Mouse (Mus musculus): ENCODE data around the gene Nfkbib. TPM values are rescaled to one million over a fixed set of nuclear protein-coding genes. Genes with fewer than 3 reads are reported as not detected.

The Nfkbib gene
- total RNA-seq (2021) = 10 to 100 TPM; 21.2 to 21.3 TPM
- long read RNA-seq, experiment 1, transcript Nfkbib-202 (6 exons, 1,243 nt) = major isoform, 29 of 38 reads
- long read RNA-seq, experiment 1, partial matches to known transcripts = 9 of 38 reads
- long read RNA-seq, experiment 1, other reads (novel, unspliced or antisense) = 0 of 38 reads
- long read RNA-seq, experiment 2, transcript Nfkbib-202 (6 exons, 1,243 nt) = major isoform, 35 of 41 reads
- long read RNA-seq, experiment 2, partial matches to known transcripts = 6 of 41 reads
- long read RNA-seq, experiment 2, other reads (novel, unspliced or antisense) = 0 of 41 reads

DNA sequence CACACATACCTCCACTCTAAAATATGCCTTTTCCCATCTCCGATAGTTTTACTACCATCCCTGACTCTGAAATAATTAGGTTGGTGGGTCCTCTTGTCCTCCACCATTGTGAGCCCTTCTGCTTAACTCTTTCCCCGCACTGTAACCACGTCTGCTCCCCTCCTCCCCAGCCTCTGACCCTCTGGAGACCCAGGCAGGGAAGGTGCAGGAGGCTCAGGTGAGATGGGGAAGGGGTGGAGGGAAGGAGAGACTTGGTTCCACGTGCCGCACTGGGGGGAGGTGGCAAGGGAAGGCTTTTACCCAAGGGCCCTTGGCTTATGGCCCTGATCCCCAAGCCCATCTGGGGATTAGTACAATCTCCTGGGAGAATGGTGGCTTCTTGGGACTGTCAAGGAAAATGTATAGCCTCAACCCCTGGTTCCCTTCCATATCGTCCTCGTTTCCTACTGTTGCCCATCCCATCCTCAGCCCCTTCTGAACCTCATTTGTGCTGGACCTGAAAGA lies at the start of gene Nfkbib:
Gene Nfkbib (minus strand): TSS at position 51 of the 504 bp plus-strand sequence.
- DNase-seq = no peak
- intact Hi-C loops (cut with DNase I; ENCODE audit: low total_unique reads) = no loop called here

DNA sequence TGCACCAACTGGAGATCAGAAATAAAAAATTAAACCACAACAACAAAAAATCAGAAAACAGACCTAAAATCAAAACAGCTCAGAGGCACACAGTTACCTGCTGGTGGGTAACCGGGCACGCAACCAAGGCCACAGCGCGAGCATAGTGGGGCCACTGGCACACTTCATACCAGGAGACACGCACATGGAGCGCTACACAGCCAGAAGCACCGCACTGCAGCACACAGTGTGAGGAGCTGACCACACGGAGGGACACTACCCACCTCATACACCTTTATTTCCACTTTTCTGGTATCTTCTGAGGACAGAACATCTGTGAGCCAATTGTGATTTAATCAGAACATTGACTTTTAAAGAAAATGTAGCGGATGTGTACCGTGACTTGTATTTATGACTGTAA lies 49.6 kb upstream of the Nfkbib start:
- DNase-seq = no peak
- intact Hi-C loops (cut with DNase I; ENCODE audit: low total_unique reads) = no loop called here

DNA sequence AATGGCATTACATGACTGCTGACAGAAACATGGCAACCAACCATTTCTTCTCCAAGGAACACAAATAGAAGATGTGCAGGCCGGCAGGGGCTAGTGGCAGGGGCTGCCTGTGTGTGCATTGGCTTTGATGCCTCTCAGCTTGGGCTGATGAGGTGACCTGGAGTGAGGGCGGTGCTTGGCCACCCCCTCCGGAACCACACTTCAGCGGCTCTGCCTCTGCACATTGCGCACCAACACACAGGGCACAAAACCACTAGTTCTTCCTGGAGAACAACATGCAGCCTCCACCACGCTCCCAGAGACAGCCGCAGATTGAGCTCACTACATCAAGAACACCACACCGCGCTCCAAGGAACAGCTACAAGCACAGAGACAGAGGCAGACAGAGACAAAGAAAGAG lies 48.9 kb upstream of the Nfkbib start:
- intact Hi-C loops (cut with DNase I; ENCODE audit: low total_unique reads) = no loop called here
- no peak for DNase-seq

DNA sequence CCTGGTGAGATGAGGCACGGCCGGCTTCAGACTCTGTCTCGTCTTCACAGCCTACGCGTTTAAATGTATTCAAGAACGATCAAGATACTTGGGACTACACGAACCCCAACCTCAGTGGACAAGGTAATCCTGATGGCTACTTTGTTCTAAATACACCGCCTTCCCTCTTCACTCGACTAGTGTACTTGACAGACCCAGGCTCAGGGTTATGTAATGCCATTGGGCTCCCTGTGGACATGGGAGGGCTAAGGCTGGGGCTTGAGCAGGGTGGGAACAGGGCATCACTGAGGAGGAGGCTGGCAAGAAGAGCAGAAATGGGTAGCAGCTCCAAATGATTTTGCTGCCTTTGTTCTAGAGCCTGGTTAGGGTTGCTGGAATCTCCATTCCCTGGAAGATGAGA lies 47.9 kb upstream of the Nfkbib start:
- DNase-seq = no peak
- intact Hi-C loops (cut with DNase I; ENCODE audit: low total_unique reads) = no loop called here

DNA sequence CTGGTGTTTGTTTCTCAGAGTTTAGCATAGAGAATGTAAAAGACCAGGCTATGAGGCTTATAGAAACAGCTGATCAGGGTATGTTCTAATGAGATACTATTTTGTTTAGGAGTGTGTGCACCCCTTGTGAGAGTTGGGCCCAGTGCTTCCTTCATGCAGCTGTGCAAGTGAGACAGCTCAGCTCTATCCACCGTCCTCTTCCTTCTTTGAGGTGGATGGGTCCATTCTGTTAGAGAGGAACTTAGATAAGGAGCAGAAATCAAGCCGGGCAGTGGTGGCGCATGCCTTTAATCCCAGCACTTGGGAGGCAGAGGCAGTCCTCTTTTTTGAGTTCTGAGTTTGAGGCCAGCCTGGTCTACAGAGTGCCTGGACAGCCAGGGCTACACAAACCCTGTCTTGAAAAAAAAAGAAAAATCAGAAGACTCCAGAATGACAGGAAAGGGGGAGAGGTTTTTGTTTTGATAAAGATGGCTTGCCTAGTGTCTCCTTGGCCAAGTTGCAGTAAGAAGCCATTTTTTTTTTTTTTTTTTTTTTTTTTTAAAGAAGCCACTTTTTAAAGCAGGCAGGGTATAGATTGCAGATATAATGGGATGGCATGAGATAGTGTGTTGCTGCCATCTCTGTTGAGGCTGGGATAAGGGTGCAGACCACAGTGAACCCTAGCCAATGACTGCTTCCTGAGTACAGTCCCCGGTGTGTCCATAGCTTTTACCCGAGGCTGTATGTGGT lies 47.2 kb upstream of the Nfkbib start:
- intact Hi-C loops (cut with DNase I; ENCODE audit: low total_unique reads) = no loop called here
- no peak for DNase-seq

DNA sequence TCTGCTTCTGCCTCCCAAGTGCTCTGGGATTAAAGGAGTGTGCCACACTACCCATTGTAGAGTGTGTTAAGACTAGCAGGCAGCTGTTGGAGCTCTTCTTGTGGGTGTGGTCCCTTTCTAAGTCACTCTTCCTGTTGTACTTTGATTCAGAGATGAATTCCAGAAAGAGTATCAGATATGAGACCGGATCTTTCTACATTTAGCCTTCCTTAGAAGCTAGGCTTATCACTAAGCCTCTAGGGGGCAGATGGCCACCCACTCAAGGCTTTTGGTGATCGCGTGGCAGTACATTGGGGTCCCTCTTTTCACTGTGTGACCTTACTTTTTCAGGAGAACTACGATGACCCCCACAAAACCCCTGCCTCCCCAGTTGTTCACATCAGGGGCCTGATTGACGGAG lies 45.6 kb upstream of the Nfkbib start:
- no peak for DNase-seq
- intact Hi-C loops (cut with DNase I; ENCODE audit: low total_unique reads) = no loop called here

DNA sequence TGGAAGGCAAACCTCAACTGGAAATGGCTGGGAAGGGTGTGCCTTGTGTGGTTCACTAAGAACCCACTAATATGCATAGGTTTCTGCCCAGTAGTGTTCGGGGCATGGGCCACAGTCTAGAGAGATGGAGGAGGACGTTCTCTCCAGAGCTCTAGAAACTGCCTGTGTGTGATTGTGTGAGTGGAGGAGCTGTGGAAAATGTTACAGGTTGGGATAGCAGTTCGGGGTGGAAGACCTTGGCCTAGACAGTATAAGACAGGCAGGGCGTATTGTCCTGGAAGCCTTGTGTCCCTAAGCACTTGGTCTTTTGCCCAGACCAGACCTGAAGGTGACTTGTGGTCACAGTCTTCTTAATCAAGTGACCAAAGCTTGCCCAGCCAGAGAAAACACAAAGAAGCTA lies 45.1 kb upstream of the Nfkbib start:
- intact Hi-C loops (cut with DNase I; ENCODE audit: low total_unique reads) = no loop called here
- no peak for DNase-seq

DNA sequence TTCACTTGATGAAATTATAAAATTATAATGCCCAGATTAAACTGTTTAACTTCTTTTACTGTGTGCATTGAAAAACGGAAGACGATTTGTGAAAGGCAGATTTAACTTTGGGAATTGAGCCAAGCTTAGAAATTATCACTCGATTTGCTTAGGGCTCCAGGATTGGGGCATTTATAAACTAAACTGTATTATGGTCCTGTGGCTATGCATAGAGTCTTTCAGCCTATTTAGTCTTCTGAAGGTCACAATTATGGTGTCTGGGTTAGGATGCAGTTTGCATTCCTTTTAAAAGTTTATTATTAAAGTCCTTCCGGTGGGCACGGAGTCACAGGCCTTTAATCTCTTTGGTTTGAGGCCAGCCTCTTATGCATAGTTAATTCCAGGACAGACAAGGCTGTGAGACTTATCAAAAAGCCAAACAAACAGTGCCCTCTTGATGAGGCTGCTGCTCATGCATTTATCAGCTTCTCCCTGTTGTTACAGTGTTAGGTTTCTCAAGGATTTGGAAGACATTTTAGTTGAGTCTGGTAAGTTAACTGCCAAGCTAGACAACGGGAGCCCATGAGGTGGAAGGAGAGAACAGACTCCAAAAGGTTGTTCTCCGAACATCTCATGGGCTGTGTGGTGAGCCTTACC lies 44.4 kb upstream of the Nfkbib start:
- DNase-seq = no peak
- intact Hi-C loops (cut with DNase I; ENCODE audit: low total_unique reads) = no loop called here

DNA sequence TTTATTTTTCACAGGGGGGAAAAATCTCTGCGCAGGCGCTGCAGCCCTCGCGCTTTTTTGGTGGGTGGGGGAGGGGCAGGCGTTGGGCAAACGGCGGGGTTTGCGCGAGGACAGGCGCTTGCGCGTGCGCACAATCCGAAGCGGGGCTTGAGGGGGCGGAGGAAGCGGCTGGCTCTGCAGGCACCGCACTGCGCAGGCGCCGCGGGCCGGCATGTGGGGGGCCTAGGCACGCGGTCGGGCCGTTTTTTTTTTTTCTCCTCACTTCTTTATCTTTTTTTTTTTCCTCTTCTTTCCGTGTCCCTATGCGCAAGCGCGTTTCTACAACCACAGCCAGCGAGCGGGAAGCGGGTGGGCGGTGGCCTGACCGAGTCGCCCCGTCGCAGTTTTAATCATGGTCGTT lies 43.9 kb upstream of the Nfkbib start:
- intact Hi-C loops (cut with DNase I; ENCODE audit: low total_unique reads) = no loop called here
- peak; percentile 96 for DNase-seq

DNA sequence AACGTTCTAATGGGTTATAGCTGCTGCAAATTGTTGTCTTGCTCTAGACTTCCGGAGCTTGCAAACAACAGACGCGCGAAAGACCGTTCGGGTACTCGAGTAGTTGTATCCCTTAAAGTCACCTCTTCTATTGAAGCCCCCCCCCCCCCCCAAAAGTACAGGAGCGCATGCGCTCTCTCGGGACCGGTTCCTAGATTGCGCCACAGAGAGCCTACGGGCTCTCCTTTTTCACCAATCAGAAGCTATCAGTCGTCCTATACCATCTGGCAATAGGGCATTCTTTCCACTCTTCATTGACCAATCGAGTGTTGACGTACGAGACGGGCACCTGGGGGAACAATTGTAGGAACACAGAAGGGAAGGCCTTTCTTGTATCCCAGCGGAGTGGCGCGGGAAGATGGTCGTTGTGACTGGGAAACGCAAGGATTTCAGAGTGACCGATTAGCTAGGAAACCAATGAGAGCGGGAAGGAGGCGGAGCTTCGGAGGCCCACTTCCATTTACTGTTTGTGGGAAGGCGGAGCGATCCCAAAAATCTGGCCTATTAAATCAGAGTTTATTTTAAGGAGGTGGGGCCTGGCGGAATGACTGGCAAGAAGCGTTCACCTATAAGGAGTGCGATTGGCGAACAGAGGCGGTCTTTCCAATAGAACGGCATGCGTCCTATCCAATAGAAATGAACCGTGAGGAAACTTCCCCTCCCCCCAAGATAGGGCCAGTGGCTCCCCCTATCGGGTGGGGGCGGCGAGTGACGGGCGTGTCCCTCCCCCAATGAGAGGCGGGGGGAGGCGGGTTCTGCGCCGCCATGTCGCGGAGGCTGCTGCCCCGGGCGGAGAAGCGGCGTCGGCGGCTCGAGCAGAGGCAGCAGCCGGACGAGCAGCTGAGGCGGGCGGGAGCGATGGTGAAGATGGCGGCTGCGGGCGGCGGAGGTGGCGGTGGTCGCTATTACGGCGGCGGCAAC lies 43.1 kb upstream of the Nfkbib start:
- intact Hi-C loops (cut with DNase I; ENCODE audit: low total_unique reads) = no loop called here
- peak; percentile 97 for DNase-seq

DNA sequence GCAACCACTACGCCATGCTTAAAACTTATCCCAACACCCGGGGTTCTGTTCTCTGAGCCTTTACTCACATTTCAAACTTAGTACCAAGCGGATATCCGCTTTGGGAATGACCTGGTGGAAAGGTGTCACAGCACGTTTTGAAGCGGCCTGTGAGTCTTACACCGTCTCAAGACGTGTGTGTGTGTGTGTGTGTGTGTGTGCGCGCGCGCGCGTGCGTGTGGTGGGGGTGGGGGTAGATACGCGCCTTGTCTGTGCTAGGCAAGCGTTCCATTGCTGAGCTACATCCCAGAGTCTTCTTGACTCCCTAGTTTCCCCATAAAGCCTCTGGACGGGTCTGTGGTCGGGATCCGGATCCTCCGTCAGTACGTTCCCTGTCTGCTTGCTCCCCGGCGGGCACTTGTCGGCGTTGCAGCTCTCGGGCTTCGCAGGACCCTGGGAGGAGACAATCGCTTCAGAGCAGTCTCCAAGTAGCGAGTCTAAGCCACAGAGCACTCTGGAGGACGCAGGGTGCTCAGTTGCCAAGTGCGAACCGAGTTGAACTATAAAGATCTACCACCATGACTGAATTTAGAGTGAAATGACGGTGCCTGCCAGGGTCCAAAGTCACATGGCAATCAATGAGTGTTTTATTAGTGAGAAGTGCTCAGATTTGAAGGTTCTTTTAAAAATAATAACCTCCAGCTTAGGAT lies 42.2 kb upstream of the Nfkbib start:
- peak; percentile 48 for DNase-seq
- intact Hi-C loops (cut with DNase I; ENCODE audit: low total_unique reads) = no loop called here

DNA sequence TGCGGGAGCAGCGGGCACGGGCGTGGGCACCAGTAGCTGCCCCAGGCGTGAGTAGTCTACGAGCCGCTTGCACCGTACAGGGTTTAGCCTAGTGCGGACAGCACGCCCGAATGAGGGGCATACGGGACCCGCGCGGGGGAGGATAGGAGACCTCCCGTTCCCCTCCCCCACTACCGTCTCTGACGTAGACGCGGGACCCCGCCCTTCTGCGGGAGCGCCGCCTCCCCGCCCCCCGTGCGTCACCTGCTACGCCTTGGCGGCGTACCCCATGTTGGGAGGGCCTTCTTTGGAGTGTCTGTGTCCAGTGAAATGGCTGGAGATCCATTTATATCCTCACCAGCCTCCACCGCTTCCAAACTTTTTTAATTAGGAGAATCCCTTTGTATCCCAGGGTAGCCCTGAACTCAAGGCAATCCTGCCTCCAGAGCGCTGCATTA lies 41.7 kb upstream of the Nfkbib start:
- intact Hi-C loops (cut with DNase I; ENCODE audit: low total_unique reads) = no loop called here
- peak; percentile 97 for DNase-seq

DNA sequence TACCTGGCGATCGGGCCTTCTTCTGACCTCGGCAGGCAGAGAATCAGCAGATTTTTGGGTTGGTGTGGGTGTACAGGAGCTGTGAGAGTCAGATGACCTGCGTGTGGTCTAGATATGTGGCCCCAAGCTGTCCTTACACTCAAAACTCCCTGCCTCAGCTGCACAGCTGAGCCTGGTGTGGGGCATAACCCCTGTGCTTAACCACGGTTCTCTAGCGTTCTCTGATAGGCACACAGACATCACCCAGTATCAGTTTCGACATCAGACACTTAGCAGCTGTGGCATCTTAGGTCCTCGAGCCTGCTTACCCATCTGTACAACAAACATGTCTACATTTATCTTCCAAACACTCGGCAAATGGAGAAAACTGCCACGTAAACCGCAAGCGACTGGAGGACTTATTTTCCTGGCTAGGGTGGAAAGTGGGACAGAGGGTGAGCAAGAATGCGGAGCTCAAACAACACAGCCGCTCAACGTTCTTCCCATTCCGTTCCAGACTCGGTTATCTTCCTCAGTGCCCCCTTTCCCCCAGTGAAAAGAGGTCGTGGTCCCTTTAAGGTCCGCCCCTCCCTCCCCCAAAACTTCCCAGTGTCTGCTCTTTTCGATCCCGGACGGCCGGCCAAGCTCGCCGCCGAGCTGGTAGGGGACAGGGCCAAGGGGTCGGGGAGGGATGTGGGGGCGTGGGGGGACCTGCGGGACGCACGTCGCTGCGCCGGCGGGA lies 41.1 kb upstream of the Nfkbib start, which contains the start of gene Hnrnpl:
Gene Hnrnpl (plus strand): TSS at position 321 of the 721 bp plus-strand sequence.
- intact Hi-C loops (cut with DNase I; ENCODE audit: low total_unique reads) = no loop called here

DNA sequence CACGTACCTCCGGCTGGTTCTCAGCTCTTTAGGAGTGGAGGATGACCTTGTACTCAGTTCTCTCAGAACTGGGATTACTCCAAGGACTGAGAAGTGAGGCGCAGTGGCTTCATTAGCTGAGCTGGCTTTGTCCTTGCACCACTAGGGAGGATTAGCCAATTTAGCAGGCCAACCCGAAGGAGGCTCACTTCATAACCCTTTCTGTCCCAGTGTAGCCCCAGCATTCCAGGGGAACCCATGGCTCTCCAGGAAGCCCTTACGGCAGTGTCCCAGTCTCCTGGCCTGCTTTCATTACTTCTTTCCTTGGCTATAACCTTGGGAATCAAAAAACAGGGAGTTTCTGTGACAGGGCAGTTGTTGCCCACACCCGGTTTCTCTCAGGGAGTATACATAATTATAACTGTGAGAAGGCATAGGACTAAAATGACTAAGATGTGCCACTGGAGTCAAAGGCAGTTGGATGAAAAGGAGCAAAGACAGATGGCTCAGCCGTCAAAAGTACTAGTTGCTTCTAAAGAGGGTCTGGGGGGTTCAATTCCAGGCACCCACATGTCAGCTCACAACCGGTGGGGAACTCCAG lies 40.4 kb upstream of the Nfkbib start:
- DNase-seq = no peak

More for the DNA sequence above, 41.1 kb upstream of the Nfkbib start, which contains the start of gene Hnrnpl:
- DNase-seq = peak; percentile 79

DNA sequence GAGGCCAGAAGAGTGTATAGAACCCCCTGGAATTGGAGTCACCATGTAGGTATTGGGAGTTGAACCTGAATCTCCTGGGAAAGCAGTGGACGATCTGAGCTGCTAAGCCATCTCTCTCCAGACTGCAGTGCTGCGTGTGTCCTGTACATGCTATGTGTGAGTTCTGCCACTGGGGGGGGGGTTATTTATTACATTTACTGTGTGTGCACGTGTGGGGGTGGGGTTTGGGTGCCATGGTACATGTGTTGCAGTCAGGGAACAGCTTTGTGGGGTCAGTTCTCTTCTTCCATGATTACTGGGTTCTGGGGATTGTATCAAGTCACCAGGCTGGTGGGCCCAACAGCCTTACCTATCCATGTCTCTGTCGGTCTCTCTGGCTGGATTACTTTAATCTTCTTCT lies 39.6 kb upstream of the Nfkbib start:
- DNase-seq = no peak
- intact Hi-C loops (cut with DNase I; ENCODE audit: low total_unique reads) = no loop called here

More for the DNA sequence above, 40.4 kb upstream of the Nfkbib start:
- intact Hi-C loops (cut with DNase I; ENCODE audit: low total_unique reads) = no loop called here

DNA sequence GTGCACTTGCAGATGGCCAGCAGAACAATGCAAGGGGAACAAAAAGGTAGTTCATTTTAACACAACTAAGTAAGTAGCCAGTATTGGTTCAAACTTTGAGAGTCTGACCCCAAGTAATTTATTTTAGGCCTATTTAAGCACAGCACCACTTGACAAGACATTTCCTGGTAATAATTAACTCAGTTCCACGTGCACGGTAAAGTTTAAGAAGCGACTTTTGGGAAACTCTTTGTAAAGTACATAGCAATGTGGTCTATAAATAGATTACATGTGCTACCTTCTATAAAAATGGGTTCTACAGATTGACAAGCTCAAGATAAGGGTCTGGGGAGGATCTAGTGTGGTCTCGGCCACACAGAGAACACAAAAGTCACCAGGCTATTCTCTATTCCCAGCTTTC lies 36.4 kb upstream of the Nfkbib start:
- no peak for DNase-seq
- intact Hi-C loops (cut with DNase I; ENCODE audit: low total_unique reads) = no loop called here

DNA sequence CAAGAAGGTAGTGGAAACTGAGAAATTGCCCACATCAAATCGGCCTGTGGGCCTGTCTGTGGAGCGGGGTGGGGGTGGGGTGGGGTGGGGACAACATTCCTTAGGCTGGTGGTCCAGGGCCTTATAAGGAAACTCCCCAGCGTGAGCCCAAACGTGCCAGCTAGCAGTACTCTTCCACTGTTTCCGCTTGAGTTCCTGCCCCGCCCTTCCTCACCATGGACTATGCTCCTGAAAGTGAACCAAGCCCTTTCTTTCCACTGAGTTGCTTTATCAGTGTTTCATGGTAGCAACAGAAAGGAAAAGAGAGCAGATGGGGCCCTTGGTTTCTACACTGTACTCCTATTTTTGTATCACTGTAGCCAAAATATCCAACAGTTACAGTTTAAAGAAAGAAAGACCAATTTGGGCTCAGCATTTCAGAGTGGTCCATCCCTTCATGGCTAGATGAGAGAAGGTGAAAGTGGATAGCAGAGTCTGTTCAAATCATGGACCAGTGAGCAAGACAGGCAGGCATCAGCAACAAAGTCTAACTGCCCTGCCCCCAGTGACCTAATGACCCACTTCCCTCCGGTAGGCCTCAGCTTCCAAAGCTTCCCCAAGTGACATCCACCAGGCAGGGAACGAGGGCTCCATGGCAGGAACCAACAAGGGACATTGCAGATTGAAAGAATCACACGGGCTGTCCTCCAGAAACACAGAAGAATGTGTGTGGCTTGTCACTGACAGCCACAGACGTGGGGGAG lies 35.7 kb upstream of the Nfkbib start:
- intact Hi-C loops (cut with DNase I; ENCODE audit: low total_unique reads) = no loop called here
- DNase-seq = no peak
